Mouse (Mus musculus): ENCODE data around the gene Gfy. TPM values are rescaled to one million over a fixed set of nuclear protein-coding genes. Genes with fewer than 3 reads are reported as not detected.
A peak's percentile ranks its signal among the peaks of the same experiment; 100 is the strongest.

Gfy gene
- polyA plus RNA-seq, 1 experiment: not detected

GRCm38 (mm10) chr7:45134544-45135026 lies 44.8 kb downstream of the Gfy start:
- H3K4me1 ChIP-seq: peaks cover 87% of the 10 kb centered on the region

DNA sequence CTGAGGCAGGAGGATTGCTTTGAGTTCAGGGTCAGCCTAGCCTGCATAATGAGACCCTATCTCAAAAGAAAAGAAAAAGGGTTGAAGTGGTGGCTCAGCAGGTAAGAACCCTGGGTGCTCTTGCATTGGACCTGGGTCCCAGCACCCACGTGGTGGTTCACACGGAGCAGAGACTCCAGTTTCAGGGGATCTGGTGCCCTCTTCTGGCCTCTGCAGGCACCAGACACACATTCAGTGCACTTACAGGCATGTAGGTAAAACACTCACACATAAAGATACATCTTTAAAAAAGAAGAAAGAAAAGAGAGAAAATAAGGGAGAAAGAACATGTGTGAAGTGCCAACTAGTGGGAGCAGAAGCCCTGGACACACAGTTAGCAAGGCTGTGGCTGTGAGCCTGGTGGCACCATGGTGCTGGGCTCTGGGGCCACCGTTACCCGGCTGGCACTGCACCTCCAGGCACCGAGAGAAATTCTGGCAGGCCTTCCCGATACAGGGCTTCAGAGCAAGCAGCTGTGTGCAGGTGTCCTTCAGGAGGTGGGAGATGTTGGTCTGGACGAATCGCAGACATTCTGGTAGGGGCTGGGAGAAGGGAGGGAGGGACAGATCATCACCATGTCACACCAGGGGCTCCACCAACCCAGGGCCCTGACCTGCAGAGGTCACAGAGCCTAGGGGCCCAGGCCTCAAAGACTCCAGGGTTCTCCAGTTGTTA lies 45.8 kb downstream of the Gfy start:
- peaks cover 3% of the 10 kb centered on the region; the same call in 1 of the 2 replicates for H3K9me3 ChIP-seq
- TF ChIP-seq FLI1 (IDR thresholded peaks at IDR 0.05; ENCODE audit: low read length) (no peak), GATA1 (IDR thresholded peaks at IDR 0.05; ENCODE audit: borderline replicate concordance, low read length) (no peak)
- peaks cover 42% of the 10 kb centered on the region for H3K36me3 ChIP-seq (replicated peaks; ENCODE audit: low read length)
- H3K4me1 ChIP-seq: peaks cover 83% of the 10 kb centered on the region
- H3K4me3 ChIP-seq (replicated peaks): peak overlapping the region; percentile 38
- peaks cover 2% of the 10 kb centered on the region for H3K27me3 ChIP-seq (replicated peaks)

More at GRCm38 (mm10) chr7:45134544-45135026, 44.8 kb downstream of the Gfy start:
- Histone ChIP-seq H3K36me3 (replicated peaks; ENCODE audit: low read length) (peaks cover 42% of the 10 kb centered on the region), H3K4me3 (replicated peaks) (peak overlapping the region; percentile 92), H3K9me3 (peaks cover 4% of the 10 kb centered on the region), H3K27me3 (replicated peaks) (peaks cover 8% of the 10 kb centered on the region)
- TF ChIP-seq FLI1 (IDR thresholded peaks at IDR 0.05; ENCODE audit: low read length): no peak
- no peak for TF ChIP-seq GATA1 (IDR thresholded peaks at IDR 0.05; ENCODE audit: borderline replicate concordance, low read length)

- H3K9me3 ChIP-seq: peaks cover 3% of the 10 kb centered on the region; the same call in 1 of the 2 replicates
- peaks cover 76% of the 10 kb centered on the region for H3K4me1 ChIP-seq
- peaks cover 50% of the 10 kb centered on the region for H3K36me3 ChIP-seq (replicated peaks; ENCODE audit: low read length)
- TF ChIP-seq GATA1 (IDR thresholded peaks at IDR 0.05; ENCODE audit: borderline replicate concordance, low read length) (no peak), FLI1 (IDR thresholded peaks at IDR 0.05; ENCODE audit: low read length) (no peak)
- H3K27me3 ChIP-seq (replicated peaks): no peaks in the 10 kb centered on the region
- no peak overlapping the region for H3K4me3 ChIP-seq (replicated peaks)
These were observed 47.5 kb downstream of the Gfy start for GRCm38 (mm10) chr7:45131850-45132249.

GRCm38 (mm10) chr7:45129776-45130512 lies 49.4 kb downstream of the Gfy start:
- Histone ChIP-seq H3K36me3 (replicated peaks; ENCODE audit: low read length) (peaks cover 69% of the 10 kb centered on the region), H3K4me3 (replicated peaks) (peak overlapping the region; percentile 98), H3K27me3 (replicated peaks) (no peaks in the 10 kb centered on the region), H3K9me3 (peaks cover 3% of the 10 kb centered on the region; the same call in 1 of the 2 replicates), H3K4me1 (peaks cover 79% of the 10 kb centered on the region)
- TF ChIP-seq FLI1 (IDR thresholded peaks at IDR 0.05; ENCODE audit: low read length): no peak

DNA sequence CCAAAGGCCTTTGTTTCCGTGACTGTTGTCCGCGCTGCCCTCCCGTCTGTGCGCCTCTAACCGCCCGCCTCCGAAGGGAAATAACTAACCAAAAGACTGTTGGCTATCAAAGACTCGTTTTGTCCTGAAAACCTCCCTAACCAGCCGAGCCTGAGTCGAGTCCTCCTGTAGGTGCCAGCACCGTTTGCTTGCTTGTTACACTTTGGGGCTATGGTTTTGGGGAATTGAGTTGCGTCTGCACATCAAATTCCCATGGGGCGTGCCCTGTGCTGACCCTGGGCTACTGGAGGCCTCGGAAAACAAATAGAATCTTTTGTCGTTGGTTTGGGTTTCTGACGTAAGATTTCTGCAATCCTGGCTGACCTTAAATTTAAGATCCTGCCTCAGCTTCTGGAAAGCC lies 50.1 kb downstream of the Gfy start:
- no peak for TF ChIP-seq FLI1 (IDR thresholded peaks at IDR 0.05; ENCODE audit: low read length)
- no peak for TF ChIP-seq GATA1 (IDR thresholded peaks at IDR 0.05; ENCODE audit: borderline replicate concordance, low read length)
- Histone ChIP-seq H3K27me3 (replicated peaks) (no peaks in the 10 kb centered on the region), H3K9me3 (peaks cover 3% of the 10 kb centered on the region; the same call in 1 of the 2 replicates), H3K36me3 (replicated peaks; ENCODE audit: low read length) (peaks cover 71% of the 10 kb centered on the region), H3K4me1 (peaks cover 79% of the 10 kb centered on the region), H3K4me3 (replicated peaks) (peak overlapping the region; percentile 98)

DNA sequence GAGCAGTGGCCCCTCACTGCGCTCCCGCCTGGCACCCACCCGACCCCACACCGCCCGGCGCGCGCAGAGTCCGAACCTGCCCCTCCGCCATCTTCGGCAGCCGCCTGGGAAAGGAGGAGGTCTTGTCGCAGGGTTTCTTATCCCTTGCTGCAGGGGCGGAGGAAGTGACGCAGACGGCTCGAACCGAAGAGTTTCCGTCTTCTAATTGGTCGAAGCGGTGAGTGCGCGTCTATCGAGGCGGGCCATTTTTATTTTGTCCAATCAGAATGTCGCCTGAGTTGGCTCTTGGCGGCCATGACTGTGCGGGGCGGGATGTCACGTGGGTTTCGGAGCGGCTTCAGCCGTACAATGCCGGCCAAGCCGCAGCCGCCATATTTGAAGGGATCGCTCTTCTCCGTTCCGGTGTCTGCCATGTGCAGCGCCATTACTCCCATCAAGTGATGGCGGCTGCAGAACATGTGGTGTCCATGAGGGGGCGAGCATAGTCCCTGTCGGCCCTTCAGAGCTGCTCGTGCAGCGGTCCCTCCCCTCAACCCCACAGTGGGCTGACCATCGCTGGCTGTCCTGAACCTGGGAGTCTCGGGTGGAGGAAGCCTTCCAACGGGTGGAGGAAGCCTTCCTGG lies 50.6 kb downstream of the Gfy start, which contains the start of gene Rpl13a:
Rpl13a (minus strand) TSS at position 138 of the 623 bp plus-strand sequence.
- TF ChIP-seq FLI1 (IDR thresholded peaks at IDR 0.05; ENCODE audit: low read length) (no peak), GATA1 (IDR thresholded peaks at IDR 0.05; ENCODE audit: borderline replicate concordance, low read length) (no peak)
- Histone ChIP-seq H3K9me3 (peaks cover 3% of the 10 kb centered on the region; the same call in 1 of the 2 replicates), H3K36me3 (replicated peaks; ENCODE audit: low read length) (peaks cover 65% of the 10 kb centered on the region), H3K27me3 (replicated peaks) (no peaks in the 10 kb centered on the region), H3K4me1 (peaks cover 73% of the 10 kb centered on the region), H3K4me3 (replicated peaks) (peak within 1 kb of the TSS; percentile 98)

- Histone ChIP-seq H3K4me3 (replicated peaks) (peak overlapping the region; percentile 98), H3K36me3 (replicated peaks; ENCODE audit: low read length) (peaks cover 61% of the 10 kb centered on the region), H3K4me1 (peaks cover 75% of the 10 kb centered on the region), H3K27me3 (replicated peaks) (no peaks in the 10 kb centered on the region), H3K9me3 (no peaks in the 10 kb centered on the region)
- TF ChIP-seq GATA1 (IDR thresholded peaks at IDR 0.05; ENCODE audit: borderline replicate concordance, low read length) (no peak), FLI1 (IDR thresholded peaks at IDR 0.05; ENCODE audit: low read length) (no peak)
These were observed 51.6 kb downstream of the Gfy start for GRCm38 (mm10) chr7:45127700-45128224.

DNA sequence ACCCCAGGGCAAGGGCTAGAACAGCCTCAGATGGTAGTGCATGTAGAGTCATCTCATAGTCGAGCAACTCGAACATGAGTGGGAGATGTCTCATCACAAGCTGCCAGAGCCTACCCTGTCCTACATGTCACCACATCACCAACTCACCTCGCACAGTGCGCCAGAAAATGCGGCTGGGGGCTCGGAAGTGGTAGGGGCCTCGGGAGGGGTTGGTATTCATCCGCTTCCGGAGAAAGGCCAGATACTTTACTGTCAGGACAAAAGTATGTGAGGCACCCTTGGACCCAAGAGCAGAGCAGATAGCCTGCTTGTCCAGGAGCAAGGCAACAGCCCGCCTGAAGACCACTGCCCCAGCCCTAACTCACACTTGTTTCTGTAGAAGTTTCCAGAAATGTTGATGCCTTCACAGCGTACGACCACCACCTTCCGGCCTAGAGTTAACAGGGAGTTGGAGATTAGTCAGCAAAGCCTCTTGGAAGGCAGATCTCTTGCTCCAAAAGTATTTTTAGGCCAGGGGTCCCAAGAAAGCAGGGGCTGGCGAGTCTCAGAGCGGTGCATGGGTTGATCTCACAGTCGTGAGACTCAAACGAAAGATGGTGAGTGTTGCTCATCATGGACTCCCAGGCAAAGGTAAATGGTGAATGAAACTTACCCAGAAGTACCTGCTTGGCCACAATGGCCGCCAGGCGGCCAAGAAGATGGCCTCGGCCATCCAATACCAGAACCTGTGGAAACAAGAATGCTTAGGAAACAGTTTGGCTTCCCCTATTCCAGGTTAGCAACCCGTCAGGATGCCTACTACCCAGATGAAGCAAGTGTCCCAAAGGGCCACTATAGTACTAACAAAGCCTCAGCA lies 52.3 kb downstream of the Gfy start:
- Histone ChIP-seq H3K4me3 (replicated peaks) (peak overlapping the region; percentile 98), H3K4me1 (peaks cover 75% of the 10 kb centered on the region), H3K9me3 (no peaks in the 10 kb centered on the region), H3K36me3 (replicated peaks; ENCODE audit: low read length) (peaks cover 61% of the 10 kb centered on the region), H3K27me3 (replicated peaks) (no peaks in the 10 kb centered on the region)
- TF ChIP-seq GATA1 (IDR thresholded peaks at IDR 0.05; ENCODE audit: borderline replicate concordance, low read length) (no peak), FLI1 (IDR thresholded peaks at IDR 0.05; ENCODE audit: low read length) (no peak)

Other genes starting within 250 kb of the Gfy start
- 0.62 TPM in 1 of 2 replicates, not detected in the other for gene Tsks, start 236.4 kb downstream of the Gfy start, polyA plus RNA-seq (2012; ENCODE audit: insufficient read depth, low replicate concordance)
- 0.82 TPM in 1 of 2 replicates, not detected in the other for gene Cpt1c, start 204.7 kb downstream of the Gfy start, polyA plus RNA-seq (2012; ENCODE audit: insufficient read depth, low replicate concordance)
- 7.0 and 74.9 TPM in 2 replicates for gene Prmt1, start 193.0 kb downstream of the Gfy start, polyA plus RNA-seq (2012; ENCODE audit: insufficient read depth, low replicate concordance)
- gene Irf3, start 181.9 kb downstream of the Gfy start, polyA plus RNA-seq (2012; ENCODE audit: insufficient read depth, low replicate concordance): 44.2 and 87.0 TPM in 2 replicates
- 44.7 and 73.7 TPM in 2 replicates for gene Bcl2l12, start 180.9 kb downstream of the Gfy start, polyA plus RNA-seq (2012; ENCODE audit: insufficient read depth, low replicate concordance)
- gene Scaf1, start 163.2 kb downstream of the Gfy start, polyA plus RNA-seq (2012; ENCODE audit: insufficient read depth, low replicate concordance): 219 and 387 TPM in 2 replicates
- 26.5 and 83.1 TPM in 2 replicates for gene Rras, start 161.6 kb downstream of the Gfy start, polyA plus RNA-seq (2012; ENCODE audit: insufficient read depth, low replicate concordance)
- 63.6 and 73.6 TPM in 2 replicates for gene Prr12, start 126.7 kb downstream of the Gfy start, polyA plus RNA-seq (2012; ENCODE audit: insufficient read depth, low replicate concordance)
- gene Nosip, start 117.1 kb downstream of the Gfy start, polyA plus RNA-seq (2012; ENCODE audit: insufficient read depth, low replicate concordance): 150 and 186 TPM in 2 replicates
- 91.5 and 106 TPM in 2 replicates for gene Prrg2, start 116.9 kb downstream of the Gfy start, polyA plus RNA-seq (2012; ENCODE audit: insufficient read depth, low replicate concordance)
- 1.7 TPM in 1 of 2 replicates, not detected in the other for gene Rcn3, start 87.3 kb downstream of the Gfy start, polyA plus RNA-seq (2012; ENCODE audit: insufficient read depth, low replicate concordance)
- gene Fcgrt, start 75.7 kb downstream of the Gfy start, polyA plus RNA-seq (2012; ENCODE audit: insufficient read depth, low replicate concordance): 28.9 and 70.0 TPM in 2 replicates
- 39.7 and 217 TPM in 2 replicates for gene Rps11, start 55.1 kb downstream of the Gfy start, polyA plus RNA-seq (2012; ENCODE audit: insufficient read depth, low replicate concordance)
- 3,981 and 5,869 TPM in 2 replicates for gene Rpl13a, start 50.8 kb downstream of the Gfy start, polyA plus RNA-seq (2012; ENCODE audit: insufficient read depth, low replicate concordance)
- 2.1 and 9.4 TPM in 2 replicates for gene Gm45713, start 43.3 kb downstream of the Gfy start, polyA plus RNA-seq (2012; ENCODE audit: insufficient read depth, low replicate concordance)
- 78.6 and 81.1 TPM in 2 replicates for gene Flt3l, start 43.1 kb downstream of the Gfy start, polyA plus RNA-seq (2012; ENCODE audit: insufficient read depth, low replicate concordance)
- gene Pih1d1, start 25.3 kb downstream of the Gfy start, polyA plus RNA-seq (2012; ENCODE audit: insufficient read depth, low replicate concordance): 35.3 and 64.9 TPM in 2 replicates
- gene Aldh16a1, start 25.0 kb downstream of the Gfy start, polyA plus RNA-seq (2012; ENCODE audit: insufficient read depth, low replicate concordance): 56.7 and 76.4 TPM in 2 replicates
- 0.06 TPM in 1 of 2 replicates, not detected in the other for gene Slc17a7, start 15.6 kb downstream of the Gfy start, polyA plus RNA-seq (2012; ENCODE audit: insufficient read depth, low replicate concordance)
- not detected in 2 replicates for gene Pth2, start 1.4 kb upstream of the Gfy start, polyA plus RNA-seq (2012; ENCODE audit: insufficient read depth, low replicate concordance)
- not detected in 2 replicates for gene Ccdc155, start 25.3 kb upstream of the Gfy start, polyA plus RNA-seq (2012; ENCODE audit: insufficient read depth, low replicate concordance)
- 0.60 TPM in 1 of 2 replicates, not detected in the other for gene Dkkl1, start 32.6 kb upstream of the Gfy start, polyA plus RNA-seq (2012; ENCODE audit: insufficient read depth, low replicate concordance)
- gene Tead2, start 36.2 kb upstream of the Gfy start, polyA plus RNA-seq (2012; ENCODE audit: insufficient read depth, low replicate concordance): not detected in 2 replicates
- gene Cd37, start 59.5 kb upstream of the Gfy start, polyA plus RNA-seq (2012; ENCODE audit: insufficient read depth, low replicate concordance): 212 and 263 TPM in 2 replicates
- gene Slc6a16, start 61.5 kb upstream of the Gfy start, polyA plus RNA-seq (2012; ENCODE audit: insufficient read depth, low replicate concordance): not detected in 2 replicates
- gene Slc6a21, start 97.9 kb upstream of the Gfy start, polyA plus RNA-seq (2012; ENCODE audit: insufficient read depth, low replicate concordance): not detected in 2 replicates
- 7.6 TPM in 1 of 2 replicates, not detected in the other for gene Trpm4, start 154.2 kb upstream of the Gfy start, polyA plus RNA-seq (2012; ENCODE audit: insufficient read depth, low replicate concordance)
- not detected in 2 replicates for gene Hrc, start 155.7 kb upstream of the Gfy start, polyA plus RNA-seq (2012; ENCODE audit: insufficient read depth, low replicate concordance)
- 0.79 TPM in 1 of 2 replicates, not detected in the other for gene Ppfia3, start 187.4 kb upstream of the Gfy start, polyA plus RNA-seq (2012; ENCODE audit: insufficient read depth, low replicate concordance)
- gene Lin7b, start 191.0 kb upstream of the Gfy start, polyA plus RNA-seq (2012; ENCODE audit: insufficient read depth, low replicate concordance): 4.1 TPM in 1 of 2 replicates, not detected in the other
- 154 and 515 TPM in 2 replicates for gene Snrnp70, start 216.2 kb upstream of the Gfy start, polyA plus RNA-seq (2012; ENCODE audit: insufficient read depth, low replicate concordance)
- gene Kcna7, start 226.1 kb upstream of the Gfy start, polyA plus RNA-seq (2012; ENCODE audit: insufficient read depth, low replicate concordance): not detected in 2 replicates
- gene Ntf5, start 234.1 kb upstream of the Gfy start, polyA plus RNA-seq (2012; ENCODE audit: insufficient read depth, low replicate concordance): not detected in 2 replicates
- not detected in 2 replicates for gene Lhb, start 241.3 kb upstream of the Gfy start, polyA plus RNA-seq (2012; ENCODE audit: insufficient read depth, low replicate concordance)

Data from megakaryocyte, embryonic 14.5 days (primary cell).